Mouse (Mus musculus): ENCODE data around the gene Wdr83os. TPM values are rescaled to one million over a fixed set of nuclear protein-coding genes. Genes with fewer than 3 reads are reported as not detected.
A peak's percentile ranks its signal among the peaks of the same experiment; 100 is the strongest.
"Not testable (repeated sequence)": the region's sequence is repeated elsewhere in the genome, so short reads cannot be mapped to it uniquely, and the experiment has no call there.

Wdr83os gene
- polyA plus RNA-seq, 1 experiment from 2014 or later, result 146 TPM

DNA sequence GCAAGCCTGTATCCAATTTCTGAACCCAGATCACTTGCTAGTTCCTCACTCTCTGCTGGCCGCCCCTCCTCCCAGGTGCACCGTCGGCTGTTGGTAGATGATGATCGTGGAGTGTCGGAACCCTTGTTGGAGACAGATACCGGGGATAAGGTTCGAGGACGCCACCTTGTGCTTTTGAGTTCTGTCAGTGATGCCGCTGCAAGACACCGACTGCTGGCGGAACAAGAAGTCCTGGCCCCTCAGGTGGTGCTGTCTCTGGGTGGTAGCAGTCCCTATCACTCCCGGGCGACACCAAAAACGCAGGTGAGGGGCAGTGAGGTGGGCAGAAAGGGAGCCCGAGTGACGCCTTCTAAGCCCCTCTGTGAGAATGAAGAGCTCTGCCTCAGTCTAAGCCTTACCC, 15.7 kb downstream of the Wdr83os start:
- Histone ChIP-seq H3K9me3 (ENCODE audit: control insufficient read depth, low read length) (no peaks in the 10 kb centered on the region), H3K36me3 (ENCODE audit: control insufficient read depth, insufficient read depth, low read length) (peaks cover 7% of the 10 kb centered on the region), H3K27ac (ENCODE audit: low read length) (no peak overlapping the region), H3K4me2 (ENCODE audit: low read depth, low read length) (no peak overlapping the region), H3K4me3 (ENCODE audit: low read length) (no peak overlapping the region), H3K9ac (ENCODE audit: low read depth, low read length) (no peak overlapping the region), H3K4me1 (ENCODE audit: control insufficient read depth, insufficient read depth, low read length) (no peaks in the 10 kb centered on the region), H3K27me3 (replicated peaks; ENCODE audit: control insufficient read depth, insufficient read depth, low read length) (no peaks in the 10 kb centered on the region)
- WGBS, result 92% methylated on average over 16 of the region's 16 CpGs
- no peak for ATAC-seq

DNA sequence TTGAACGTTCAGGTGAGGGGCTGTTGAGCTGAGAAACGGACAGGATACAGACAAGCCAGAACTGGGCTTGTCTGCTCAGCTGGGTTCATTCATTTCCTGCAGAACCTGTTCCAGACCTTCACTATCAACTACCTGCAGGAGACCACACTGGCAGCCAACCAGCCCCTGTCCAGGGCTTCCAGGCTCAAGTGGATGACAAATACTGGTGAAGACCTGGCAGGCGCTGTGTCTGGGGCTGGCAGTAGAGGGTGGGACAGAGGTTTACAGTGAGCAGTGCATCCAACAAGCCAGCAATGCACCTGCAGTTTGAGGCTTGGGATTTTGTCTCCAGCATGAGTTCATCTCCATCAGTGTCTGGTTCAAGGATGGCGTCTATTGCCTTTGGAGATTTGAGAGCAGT, 16.3 kb downstream of the Wdr83os start:
- H3K4me1 ChIP-seq (ENCODE audit: control insufficient read depth, insufficient read depth, low read length), result no peaks in the 10 kb centered on the region
- no peak overlapping the region for H3K4me2 ChIP-seq (ENCODE audit: low read depth, low read length)
- H3K9ac ChIP-seq (ENCODE audit: low read depth, low read length), result no peak overlapping the region
- H3K27ac ChIP-seq (ENCODE audit: low read length), result no peak overlapping the region
- no peaks in the 10 kb centered on the region for H3K27me3 ChIP-seq (replicated peaks; ENCODE audit: control insufficient read depth, insufficient read depth, low read length)
- H3K9me3 ChIP-seq (ENCODE audit: control insufficient read depth, low read length), result no peaks in the 10 kb centered on the region; the same call in 1 of the 2 replicates
- H3K36me3 ChIP-seq (ENCODE audit: control insufficient read depth, insufficient read depth, low read length), result peaks cover 7% of the 10 kb centered on the region
- WGBS, result 90% methylated on average over 4 of the region's 4 CpGs
- no peak for ATAC-seq
- H3K4me3 ChIP-seq (ENCODE audit: low read length), result no peak overlapping the region

DNA sequence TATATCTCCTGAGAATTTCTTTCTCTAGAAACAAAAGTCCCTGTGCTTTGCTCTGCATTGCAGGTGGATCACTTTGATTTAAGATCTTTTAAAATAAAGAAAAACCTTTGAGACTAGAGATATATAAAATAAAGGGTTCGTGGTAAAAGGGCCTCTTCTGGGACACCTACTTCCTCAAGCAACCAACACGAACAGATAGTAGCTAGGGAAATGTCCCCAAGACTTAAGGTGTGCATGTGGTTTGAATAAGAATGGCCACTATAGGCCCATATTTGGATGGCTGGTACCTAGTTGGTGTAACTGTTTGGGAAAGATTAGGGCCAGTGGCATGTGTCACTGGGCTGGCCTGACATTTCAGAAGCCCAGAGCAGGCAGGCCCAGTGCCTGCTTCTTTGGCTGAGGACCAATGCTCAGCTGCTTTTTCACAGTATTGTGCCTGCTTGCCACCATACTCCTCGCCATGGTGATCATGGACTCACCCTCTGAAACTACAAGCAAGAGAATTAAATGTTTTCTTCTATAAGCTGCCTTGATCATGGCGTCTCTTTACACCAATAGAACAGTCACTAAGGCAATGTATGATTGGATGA, 19.6 kb downstream of the Wdr83os start:
- Histone ChIP-seq H3K4me1 (ENCODE audit: control insufficient read depth, insufficient read depth, low read length) (no peaks in the 10 kb centered on the region), H3K4me3 (ENCODE audit: low read length) (no peak overlapping the region), H3K27ac (ENCODE audit: low read length) (no peak overlapping the region), H3K36me3 (ENCODE audit: control insufficient read depth, insufficient read depth, low read length) (peaks cover 7% of the 10 kb centered on the region), H3K9me3 (ENCODE audit: control insufficient read depth, low read length) (no peaks in the 10 kb centered on the region; the same call in 1 of the 2 replicates), H3K27me3 (replicated peaks; ENCODE audit: control insufficient read depth, insufficient read depth, low read length) (no peaks in the 10 kb centered on the region), H3K4me2 (ENCODE audit: low read depth, low read length) (no peak overlapping the region), H3K9ac (ENCODE audit: low read depth, low read length) (no peak overlapping the region)
- 87% methylated on average over 4 of the region's 4 CpGs for WGBS
- ATAC-seq, result no peak

DNA sequence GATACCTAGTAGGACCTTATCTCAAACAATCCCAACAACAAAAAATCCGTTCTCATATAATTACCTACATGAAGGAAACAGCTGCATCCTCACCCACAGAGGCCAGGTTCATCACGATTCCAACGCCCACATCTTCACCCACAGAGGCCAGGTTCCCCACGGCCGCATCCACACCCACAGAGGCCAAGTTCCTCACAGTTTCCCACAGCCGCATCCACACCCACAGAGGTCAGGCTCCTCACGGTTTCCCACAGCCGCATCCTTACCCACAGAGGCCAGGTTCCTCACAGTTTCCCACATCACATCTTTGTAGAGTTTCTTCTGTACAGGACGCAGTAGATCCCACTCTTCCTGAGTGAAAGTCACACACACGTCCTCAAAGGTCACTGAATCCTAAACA, 32.7 kb downstream of the Wdr83os start:
- 94% methylated on average over 10 of the region's 10 CpGs for WGBS

DNA sequence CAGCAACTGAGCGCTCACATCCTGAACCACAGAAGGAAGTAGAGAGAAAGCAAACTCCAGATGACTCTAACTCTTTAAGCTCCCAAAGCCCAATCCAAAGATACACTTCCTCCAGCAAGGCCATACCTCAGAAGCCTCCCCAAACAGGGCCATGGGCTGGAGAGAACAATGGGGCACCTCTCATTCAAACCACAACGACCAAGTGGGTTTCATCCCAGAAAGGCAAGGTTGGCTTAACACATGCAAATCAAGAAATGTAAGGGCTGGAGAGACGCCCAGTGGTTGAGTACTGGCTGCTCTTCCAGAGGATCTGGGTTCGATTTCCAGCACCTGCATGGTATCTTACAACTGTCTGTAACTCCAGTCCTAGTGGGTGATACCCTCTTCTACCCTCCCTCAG, 35.0 kb downstream of the Wdr83os start:
- 85% methylated on average over 4 of the region's 4 CpGs for WGBS
- H3K9me3 ChIP-seq (ENCODE audit: control insufficient read depth, low read length), result no peaks in the 10 kb centered on the region
- peaks cover 14% of the 10 kb centered on the region for H3K36me3 ChIP-seq (ENCODE audit: control insufficient read depth, insufficient read depth, low read length)
- H3K4me2 ChIP-seq (ENCODE audit: low read depth, low read length), result no peak overlapping the region
- no peak overlapping the region for H3K9ac ChIP-seq (ENCODE audit: low read depth, low read length)
- no peak for ATAC-seq
- H3K4me3 ChIP-seq (ENCODE audit: low read length), result no peak overlapping the region
- H3K4me1 ChIP-seq (ENCODE audit: control insufficient read depth, insufficient read depth, low read length), result 0 out of 2 replicates have a peak, but pooled peaks cover 3% of the 10 kb centered on the region
- no peaks in the 10 kb centered on the region for H3K27me3 ChIP-seq (replicated peaks; ENCODE audit: control insufficient read depth, insufficient read depth, low read length)
- no peak overlapping the region for H3K27ac ChIP-seq (ENCODE audit: low read length)

More for the DNA sequence above, 32.7 kb downstream of the Wdr83os start:
- Histone ChIP-seq H3K27ac (ENCODE audit: low read length) (no peak overlapping the region), H3K36me3 (ENCODE audit: control insufficient read depth, insufficient read depth, low read length) (peaks cover 24% of the 10 kb centered on the region), H3K27me3 (replicated peaks; ENCODE audit: control insufficient read depth, insufficient read depth, low read length) (no peaks in the 10 kb centered on the region), H3K9me3 (ENCODE audit: control insufficient read depth, low read length) (peaks cover 3% of the 10 kb centered on the region; the same call in 1 of the 2 replicates), H3K9ac (ENCODE audit: low read depth, low read length) (no peak overlapping the region), H3K4me2 (ENCODE audit: low read depth, low read length) (no peak overlapping the region), H3K4me3 (ENCODE audit: low read length) (no peak overlapping the region), H3K4me1 (ENCODE audit: control insufficient read depth, insufficient read depth, low read length) (no peaks in the 10 kb centered on the region)
- no peak for ATAC-seq

DNA sequence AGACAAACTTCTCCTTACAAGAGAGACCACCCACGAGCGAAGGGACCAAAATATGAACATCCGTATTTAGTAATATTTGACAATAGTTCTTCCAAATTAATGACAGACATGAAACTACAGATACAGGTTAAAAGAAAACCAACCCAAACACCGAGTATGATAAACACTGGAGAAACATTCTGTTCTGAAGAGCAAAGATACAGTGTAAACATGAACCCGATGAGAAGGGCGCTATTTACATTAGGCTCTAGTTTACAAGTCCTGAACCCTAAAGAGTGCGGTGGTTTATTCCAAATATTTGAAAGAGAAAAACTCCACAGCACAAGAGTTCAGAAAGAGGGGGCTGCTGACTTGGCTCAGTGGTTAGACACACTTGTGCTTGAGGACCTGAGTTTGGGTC, 36.4 kb downstream of the Wdr83os start:
- H3K36me3 ChIP-seq (ENCODE audit: control insufficient read depth, insufficient read depth, low read length), result peaks cover 3% of the 10 kb centered on the region; the same call in 1 of the 2 replicates
- no peaks in the 10 kb centered on the region for H3K9me3 ChIP-seq (ENCODE audit: control insufficient read depth, low read length)
- H3K27ac ChIP-seq (ENCODE audit: low read length), result no peak overlapping the region
- no peak for ATAC-seq
- H3K4me2 ChIP-seq (ENCODE audit: low read depth, low read length), result no peak overlapping the region
- no peaks in the 10 kb centered on the region for H3K27me3 ChIP-seq (replicated peaks; ENCODE audit: control insufficient read depth, insufficient read depth, low read length)
- no peak overlapping the region for H3K9ac ChIP-seq (ENCODE audit: low read depth, low read length)
- WGBS, result 65% methylated on average over 7 of the region's 7 CpGs
- H3K4me1 ChIP-seq (ENCODE audit: control insufficient read depth, insufficient read depth, low read length), result 0 out of 2 replicates have a peak, but pooled peaks cover 3% of the 10 kb centered on the region
- no peak overlapping the region for H3K4me3 ChIP-seq (ENCODE audit: low read length)

DNA sequence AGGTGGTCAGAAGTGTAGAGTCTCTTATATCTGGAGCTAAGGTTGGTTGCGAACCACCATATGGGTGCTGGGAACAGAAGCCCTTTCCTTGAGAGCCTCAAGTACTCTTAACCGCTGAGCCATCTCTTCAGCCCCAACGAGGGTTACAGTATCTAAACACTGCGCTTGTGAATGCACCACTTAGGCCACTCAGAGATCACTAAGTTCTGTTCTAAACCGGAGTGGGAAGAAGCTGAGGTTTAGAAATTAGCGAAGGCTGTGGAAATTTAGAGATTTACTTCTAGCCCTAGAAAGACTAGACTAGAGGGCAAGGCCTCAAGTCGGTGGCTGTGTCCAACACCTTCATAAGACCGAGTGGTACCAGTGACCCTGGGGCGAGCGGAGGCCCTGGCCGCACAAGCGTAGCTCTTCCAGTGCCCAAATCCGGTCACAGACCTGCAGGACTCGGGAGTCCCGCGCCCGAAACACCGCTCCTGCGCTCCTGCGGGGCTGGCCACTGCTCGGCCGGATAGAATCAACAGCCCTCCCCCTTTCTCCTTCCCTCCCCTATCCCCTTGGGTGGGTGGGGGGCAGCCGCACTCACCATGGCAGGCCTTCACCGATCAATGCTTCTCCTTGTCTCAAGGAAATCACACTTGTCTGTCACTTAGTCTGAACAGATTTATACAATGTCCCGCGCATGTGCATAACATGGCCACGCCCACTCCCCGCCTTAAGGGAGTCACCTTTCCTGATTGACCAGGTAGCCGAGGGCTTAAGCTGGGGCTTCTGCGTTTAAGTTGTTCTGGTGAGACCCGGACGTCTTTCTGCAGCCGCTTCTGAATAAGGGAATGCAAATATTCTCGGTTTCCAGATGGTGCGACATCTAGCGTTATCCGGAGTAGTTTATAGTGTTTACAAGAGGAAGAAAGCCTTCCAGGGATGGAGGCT, 38.8 kb downstream of the Wdr83os start:
- WGBS, result 6% methylated on average over 37 of the region's 37 CpGs
- no peaks in the 10 kb centered on the region for H3K9me3 ChIP-seq (ENCODE audit: control insufficient read depth, low read length)

DNA sequence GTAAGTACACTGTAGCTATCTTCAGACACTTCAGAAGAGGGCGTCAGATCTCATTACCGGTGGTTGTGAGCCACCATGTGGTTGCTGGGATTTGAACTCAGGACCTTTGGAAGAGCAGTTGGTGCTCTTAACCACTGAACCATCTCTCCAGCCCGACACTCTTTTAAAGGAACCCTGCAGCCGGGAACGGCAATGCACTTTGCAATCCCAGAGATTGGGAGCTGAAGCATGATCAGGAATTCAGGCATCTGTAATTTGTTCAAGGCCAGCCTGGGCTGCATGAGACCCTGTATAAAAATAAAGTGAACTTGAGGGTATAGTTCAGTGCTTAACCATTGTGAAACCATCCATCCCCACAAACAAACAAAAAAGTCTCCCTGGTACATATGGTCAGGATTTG, 39.7 kb downstream of the Wdr83os start:
- H3K9ac ChIP-seq (ENCODE audit: low read depth, low read length); H3K4me1 ChIP-seq (ENCODE audit: control insufficient read depth, insufficient read depth, low read length); ATAC-seq; H3K27me3 ChIP-seq (replicated peaks; ENCODE audit: control insufficient read depth, insufficient read depth, low read length); H3K9me3 ChIP-seq (ENCODE audit: control insufficient read depth, low read length); H3K4me3 ChIP-seq (ENCODE audit: low read length); H3K4me2 ChIP-seq (ENCODE audit: low read depth, low read length); H3K36me3 ChIP-seq (ENCODE audit: control insufficient read depth, insufficient read depth, low read length); H3K27ac ChIP-seq (ENCODE audit: low read length): not testable (repeated sequence)
- 81% methylated on average over 5 of the region's 5 CpGs for WGBS

More for the DNA sequence above, 38.8 kb downstream of the Wdr83os start:
- Histone ChIP-seq H3K4me3 (ENCODE audit: low read length) (peak overlapping the region; percentile 57), H3K4me1 (ENCODE audit: control insufficient read depth, insufficient read depth, low read length) (0 out of 2 replicates have a peak, but pooled peaks cover 3% of the 10 kb centered on the region), H3K27me3 (replicated peaks; ENCODE audit: control insufficient read depth, insufficient read depth, low read length) (no peaks in the 10 kb centered on the region), H3K27ac (ENCODE audit: low read length) (peak overlapping the region; percentile 35), H3K36me3 (ENCODE audit: control insufficient read depth, insufficient read depth, low read length) (0 out of 2 replicates have a peak, but pooled peaks cover 2% of the 10 kb centered on the region), H3K4me2 (ENCODE audit: low read depth, low read length) (peak overlapping the region; percentile 49), H3K9ac (ENCODE audit: low read depth, low read length) (peak overlapping the region; percentile 74)
- peak; percentile 97 for ATAC-seq

DNA sequence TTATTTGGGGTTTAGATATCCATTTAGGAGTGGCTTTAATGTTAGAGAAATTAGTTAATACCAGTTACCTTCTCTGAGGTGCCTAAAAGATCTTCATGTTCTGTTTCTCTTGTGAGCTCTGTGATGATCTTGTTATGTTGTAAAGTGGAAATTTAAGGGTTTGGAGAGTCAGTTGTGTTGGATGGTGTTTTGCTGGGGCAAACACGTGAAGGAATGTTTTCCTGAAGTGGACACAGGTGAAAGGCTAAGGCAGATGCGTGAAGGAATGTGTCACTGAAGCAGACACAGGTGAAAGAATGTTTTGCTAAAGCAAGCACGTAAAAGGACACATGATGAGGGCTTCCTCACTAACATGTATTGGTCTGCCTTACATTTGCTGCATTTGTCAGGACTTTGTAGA, 42.5 kb downstream of the Wdr83os start, which contains the start of gene Zfp791:
Gene Zfp791, minus strand, starts transcription at position 101 of the 400 bp plus-strand sequence.
- WGBS, result 69% methylated on average over 3 of the region's 3 CpGs

More for the DNA sequence above, 42.5 kb downstream of the Wdr83os start, which contains the start of gene Zfp791:
- no peaks in the 10 kb centered on the region for H3K36me3 ChIP-seq (ENCODE audit: control insufficient read depth, insufficient read depth, low read length)
- no peaks in the 10 kb centered on the region for H3K9me3 ChIP-seq (ENCODE audit: control insufficient read depth, low read length)
- H3K4me2 ChIP-seq (ENCODE audit: low read depth, low read length), result no peak within 1 kb of the TSS
- H3K9ac ChIP-seq (ENCODE audit: low read depth, low read length), result no peak within 1 kb of the TSS
- H3K4me3 ChIP-seq (ENCODE audit: low read length), result no peak within 1 kb of the TSS
- ATAC-seq, result no peak
- H3K27me3 ChIP-seq (replicated peaks; ENCODE audit: control insufficient read depth, insufficient read depth, low read length), result no peaks in the 10 kb centered on the region
- 0 out of 2 replicates have a peak, but pooled peaks cover 3% of the 10 kb centered on the region for H3K4me1 ChIP-seq (ENCODE audit: control insufficient read depth, insufficient read depth, low read length)
- H3K27ac ChIP-seq (ENCODE audit: low read length), result no peak within 1 kb of the TSS
